Mouse (Mus musculus) gastrocnemius, adult 2 months (tissue): ENCODE measurements around the gene Slc6a9. TPM values are rescaled to one million over a fixed set of nuclear protein-coding genes. Genes with fewer than 3 reads are reported as not detected.

Experiments
- DNase-seq: peaks from one replicate; pipeline ENCODE4 v3.0.0; 2022
- H3K27ac ChIP-seq: fragments of 200-600 bp; 2 replicates; pipeline ENCODE4 v1.8.1; 2022; ENCODE audit warnings: mild to moderate bottlenecking
- H3K4me3 ChIP-seq: fragments of 200-600 bp; 2 replicates; pipeline ENCODE4 v1.8.1; 2022; ENCODE audit warnings: mild to moderate bottlenecking, moderate library complexity
- CTCF ChIP-seq: fragments of 200-600 bp; IDR thresholded peaks from 2 replicates; pipeline ENCODE4 v1.8.1; 2022; ENCODE audit warnings: antibody characterized with exemption, mild to moderate bottlenecking, moderate library complexity
- intact Hi-C: fragments of 180-260 bp; cut with DNase I; formaldehyde crosslinking; loops from one replicate; pipeline ENCODE4 v1.15.1; 2025
- total RNA-seq, 2 experiments: library from RNA; stranded (reverse); gene quantifications; 2 replicates each; pipeline ENCODE4 v1.2.3; 2021

The Slc6a9 gene
- total RNA-seq, 2 experiments from 2014 or later = 5.0 to 7.0 TPM

DNA sequence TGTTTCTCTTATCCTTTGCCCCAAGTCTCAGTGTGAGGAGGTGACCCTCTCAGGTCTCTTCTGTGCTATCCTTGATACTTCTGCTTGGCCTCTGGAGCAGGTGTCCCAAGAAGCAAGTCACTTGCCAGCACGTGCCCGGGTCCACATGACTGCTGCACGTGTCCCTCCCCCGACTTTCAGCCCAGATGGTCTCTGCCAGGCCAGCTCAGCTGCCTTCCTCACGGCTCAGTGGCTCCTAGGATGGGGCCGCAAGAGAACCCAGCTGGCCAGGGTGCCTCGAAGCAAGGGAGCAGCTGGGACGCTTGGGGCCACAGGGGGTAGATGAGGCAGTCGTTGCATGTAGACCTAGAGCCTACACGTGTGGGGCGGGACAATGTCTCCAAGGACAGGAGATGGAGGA, 11.0 kb downstream of the Slc6a9 start:
- no peak for TF ChIP-seq CTCF
- no peak for DNase-seq
- intact Hi-C loops = no loop called here
- Histone ChIP-seq H3K27ac (no peak overlapping the region), H3K4me3 (no peak overlapping the region)

DNA sequence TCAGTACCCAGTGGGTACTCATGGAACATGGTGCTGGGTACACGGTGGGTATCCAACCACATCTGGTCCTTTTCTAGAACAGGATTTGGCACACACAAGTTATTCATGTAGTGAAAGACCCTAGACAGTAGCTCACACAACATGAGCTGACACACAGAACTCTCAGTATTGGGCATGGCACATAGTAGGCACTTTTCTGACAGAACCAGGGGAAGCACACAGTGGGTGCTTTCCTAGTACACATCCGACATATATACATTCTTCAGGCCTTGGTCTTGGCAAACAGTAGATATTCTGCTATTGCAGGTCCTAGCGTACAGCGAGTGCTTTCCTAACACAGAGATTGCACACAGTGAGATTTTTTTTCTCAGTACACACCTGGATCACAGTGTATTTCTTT, 12.0 kb downstream of the Slc6a9 start:
- intact Hi-C loops = no loop called here
- no peak for DNase-seq
- no peak for TF ChIP-seq CTCF

DNA sequence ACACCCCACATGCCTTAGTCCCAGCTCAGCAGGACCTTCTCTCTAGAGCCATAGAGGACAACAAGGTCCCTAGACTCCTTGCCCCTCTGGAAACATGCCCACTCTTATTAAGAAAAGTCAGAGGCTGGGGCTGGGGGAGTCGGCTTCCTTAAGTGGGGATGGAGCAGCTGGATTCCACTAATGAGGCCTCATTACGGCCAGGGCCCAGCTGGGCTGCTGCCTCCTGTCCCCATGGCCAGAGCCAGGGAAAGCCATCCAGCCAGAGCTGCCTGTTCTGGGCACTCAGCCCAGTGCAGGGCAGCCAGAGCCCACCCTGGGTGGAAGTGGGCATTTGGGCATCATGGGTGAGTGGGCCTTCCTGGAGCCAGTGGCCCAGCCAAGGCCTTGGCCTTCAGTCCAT, 12.7 kb downstream of the Slc6a9 start:
- no peak for TF ChIP-seq CTCF
- intact Hi-C loops = no loop called here
- H3K27ac ChIP-seq = no peak overlapping the region
- no peak overlapping the region for H3K4me3 ChIP-seq
- no peak for DNase-seq

More for the DNA sequence above, 12.0 kb downstream of the Slc6a9 start:
- no peak overlapping the region for H3K4me3 ChIP-seq
- no peak overlapping the region for H3K27ac ChIP-seq

DNA sequence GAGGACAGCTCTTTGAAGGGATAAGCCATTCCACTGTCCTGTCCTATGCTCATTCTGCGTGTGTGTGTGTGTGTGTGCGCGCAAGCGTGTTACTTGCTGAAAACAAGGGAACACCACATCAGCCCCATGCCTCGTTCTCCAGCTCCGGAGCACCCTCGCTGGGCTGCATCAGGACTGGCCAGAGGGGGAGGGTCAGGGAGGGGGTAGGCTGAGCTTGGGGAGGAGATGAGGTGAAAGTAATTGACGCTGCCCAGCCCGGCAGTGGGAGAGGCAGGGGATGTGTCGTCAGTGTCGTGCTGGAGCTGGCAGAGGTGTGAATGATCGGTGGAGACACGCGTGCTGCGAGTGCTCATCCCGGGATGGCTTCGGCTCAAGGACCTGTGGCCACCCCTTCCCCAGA, 14.8 kb downstream of the Slc6a9 start:
- no peak for TF ChIP-seq CTCF
- Histone ChIP-seq H3K27ac (peak overlapping the region; percentile 75; the same call in 1 of the 2 replicates), H3K4me3 (no peak overlapping the region)
- intact Hi-C loops = no loop called here
- DNase-seq = no peak

DNA sequence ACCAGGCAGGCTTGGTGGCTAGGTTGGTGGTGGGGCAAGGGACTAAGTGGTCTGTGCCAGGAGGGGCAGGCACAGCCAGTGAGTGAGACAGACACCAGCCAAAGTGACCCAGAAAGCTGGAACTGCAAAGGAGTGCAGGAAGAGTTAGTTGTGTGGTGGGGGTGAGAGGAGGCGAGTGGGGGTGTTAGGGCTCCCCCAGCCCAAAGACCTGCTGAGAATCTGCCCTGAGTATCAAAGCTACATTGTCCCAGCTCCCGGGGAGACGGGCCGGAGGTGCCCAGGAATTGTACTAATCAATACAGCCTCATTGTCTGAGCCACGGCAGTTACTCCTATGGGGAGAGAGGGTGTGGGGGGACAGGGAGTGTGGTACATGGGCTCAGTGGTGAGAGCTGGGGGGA, 15.2 kb downstream of the Slc6a9 start:
- Histone ChIP-seq H3K27ac (peak overlapping the region; percentile 75), H3K4me3 (no peak overlapping the region)
- DNase-seq = no peak
- intact Hi-C loops = no loop called here
- no peak for TF ChIP-seq CTCF

DNA sequence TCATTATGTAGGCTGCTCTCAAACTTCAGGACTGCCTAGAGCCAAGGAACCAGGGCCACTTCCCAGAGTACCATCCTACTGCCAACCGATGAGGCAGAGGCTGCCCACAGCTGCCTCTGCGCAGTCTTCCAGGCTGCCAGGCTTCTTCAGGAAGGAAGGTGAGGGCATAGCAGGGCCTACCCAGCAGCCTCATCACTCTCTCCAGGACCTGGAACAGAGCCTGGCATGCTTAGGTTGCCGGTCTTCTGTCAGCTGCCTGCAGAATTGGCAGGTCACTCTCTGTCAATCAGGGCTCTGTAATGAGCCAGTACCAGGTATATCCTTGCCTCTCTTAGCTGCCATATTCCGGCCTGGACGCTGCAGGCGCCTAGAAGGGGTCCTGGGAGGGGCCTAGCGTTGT, 15.9 kb downstream of the Slc6a9 start:
- H3K27ac ChIP-seq = peak overlapping the region; percentile 75
- peak; percentile 82 for DNase-seq
- no peak overlapping the region for H3K4me3 ChIP-seq
- no peak for TF ChIP-seq CTCF
- intact Hi-C loops = no loop called here

DNA sequence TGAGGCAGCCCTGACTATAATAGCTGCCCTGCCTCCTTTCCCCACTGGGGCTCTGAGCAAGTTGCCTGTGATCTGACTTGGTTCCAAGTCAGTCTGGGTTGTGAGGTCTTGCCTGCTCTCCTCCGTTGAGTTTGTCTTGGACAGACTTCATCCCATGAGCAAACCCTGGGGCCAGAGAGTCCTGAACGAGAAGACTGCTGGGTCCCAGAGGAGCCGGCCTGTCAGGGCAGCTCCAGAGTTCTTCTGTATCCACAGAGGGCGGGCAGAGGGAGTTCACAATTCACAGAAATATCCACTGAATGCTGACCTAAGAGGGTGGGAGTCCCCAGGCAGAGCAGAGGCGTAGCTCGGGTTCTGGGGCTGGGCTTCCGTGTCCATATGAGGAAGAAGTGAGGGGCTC, 16.6 kb downstream of the Slc6a9 start:
- peak; percentile 1; the same call in 1 of the 2 replicates for TF ChIP-seq CTCF
- H3K4me3 ChIP-seq = no peak overlapping the region
- intact Hi-C loops = no loop called here
- H3K27ac ChIP-seq = peak overlapping the region; percentile 75
- DNase-seq = peak; percentile 56

DNA sequence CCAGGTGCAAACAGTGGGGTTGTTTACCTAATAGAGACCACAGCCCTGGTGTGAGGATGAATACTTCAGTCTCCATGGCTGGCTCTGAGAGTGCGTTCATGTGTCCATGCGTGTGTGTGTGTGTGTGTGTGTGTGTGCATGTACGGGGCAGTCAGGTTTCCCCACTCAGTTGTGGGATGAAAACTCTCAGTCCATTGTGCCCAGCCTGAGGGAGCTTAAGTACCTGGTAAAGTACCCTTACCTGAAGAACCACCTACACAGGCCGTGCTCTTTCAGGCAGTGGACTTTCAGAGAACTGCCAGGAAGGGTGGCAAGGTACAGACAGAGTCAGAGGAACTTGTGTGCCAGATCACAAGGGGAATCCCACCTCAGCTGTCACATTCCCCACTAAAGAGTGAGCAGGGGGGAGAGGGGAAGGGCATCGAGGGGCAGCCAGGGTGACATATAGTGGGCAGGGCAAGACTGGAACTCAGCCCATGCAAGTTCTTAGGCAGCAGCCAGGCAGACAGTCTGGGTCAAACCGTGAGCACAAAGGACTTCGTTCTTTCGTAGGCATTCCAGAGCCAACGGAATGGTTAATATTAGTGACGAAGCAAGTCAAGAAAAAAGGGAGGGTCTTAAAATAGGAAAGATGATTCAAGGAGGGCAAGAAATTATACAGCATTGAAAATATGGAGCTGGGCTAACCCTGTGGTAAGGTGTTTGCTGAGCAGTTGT, 18.0 kb downstream of the Slc6a9 start:
- intact Hi-C loops = no loop called here
- TF ChIP-seq CTCF = no peak
- Histone ChIP-seq H3K27ac (no peak overlapping the region), H3K4me3 (no peak overlapping the region)
- no peak for DNase-seq

DNA sequence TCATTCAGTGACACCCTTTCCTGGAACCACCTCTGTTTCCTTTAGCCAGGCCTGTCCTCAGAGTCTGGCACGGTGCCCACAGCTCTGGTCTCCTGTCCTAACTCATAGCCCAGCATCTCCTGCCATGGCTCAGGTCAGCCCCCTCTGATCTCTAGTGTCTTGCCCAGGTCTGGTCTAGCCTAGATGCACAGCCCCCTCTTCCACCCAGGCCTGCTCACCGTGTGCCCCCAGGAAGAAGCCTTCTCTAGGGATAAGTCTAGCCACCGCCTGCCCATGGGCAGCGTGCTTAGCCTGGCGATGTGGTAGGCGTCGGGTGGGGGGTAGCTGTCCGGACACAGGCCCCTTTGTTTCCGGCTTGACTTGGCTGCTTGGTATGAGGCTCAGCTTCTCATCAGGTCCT, 20.8 kb downstream of the Slc6a9 start:
- Histone ChIP-seq H3K27ac (no peak overlapping the region), H3K4me3 (no peak overlapping the region)
- intact Hi-C loops = no loop called here
- TF ChIP-seq CTCF = no peak
- no peak for DNase-seq

DNA sequence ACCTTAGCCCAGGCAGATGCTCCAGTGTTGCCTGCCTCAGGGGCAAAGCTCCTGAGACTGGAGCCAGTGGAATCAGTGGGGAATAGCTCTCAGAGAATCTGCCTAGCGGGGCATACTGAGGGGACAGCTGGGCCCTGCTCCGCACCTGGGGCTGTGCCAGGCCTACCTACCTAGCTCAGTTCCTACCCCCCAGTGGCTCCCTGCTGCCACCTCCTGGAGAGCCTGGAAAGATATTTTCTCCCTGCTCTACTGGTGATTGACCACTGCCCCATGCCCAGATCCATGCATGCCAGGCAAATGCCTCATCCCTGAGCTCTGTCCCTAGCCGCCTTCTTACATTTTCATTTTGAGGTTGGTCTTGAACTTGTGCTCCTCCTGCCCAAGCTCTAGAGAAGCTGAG, 24.5 kb downstream of the Slc6a9 start:
- intact Hi-C loops = loop anchor here (1.0 kb wide), 1 partner anchor 29 kb away; no protein-coding TSS in a partner anchor
- DNase-seq = peak; percentile 91
- H3K27ac ChIP-seq = peak overlapping the region; percentile 38; the same call in 1 of the 2 replicates
- TF ChIP-seq CTCF = peak; percentile 83
- no peak overlapping the region for H3K4me3 ChIP-seq

DNA sequence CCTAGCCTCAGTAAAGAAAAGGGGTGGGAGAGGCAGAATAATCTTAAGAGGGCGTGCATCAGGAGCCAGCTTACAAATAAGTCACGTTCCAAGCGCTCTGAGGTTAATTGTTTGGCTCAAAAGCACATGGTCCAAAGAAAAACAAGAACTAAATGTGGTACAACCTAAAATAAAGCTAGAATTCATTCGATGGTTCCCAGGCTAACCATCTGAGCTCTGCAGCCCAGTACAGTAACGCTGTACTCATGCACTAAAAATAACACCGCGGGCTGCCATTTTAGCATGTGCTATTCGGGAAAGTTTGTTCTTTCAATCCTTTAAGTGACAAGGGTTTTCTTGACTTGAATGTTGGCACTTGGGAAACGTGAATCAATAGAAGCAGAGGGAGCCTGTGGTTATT, 26.3 kb downstream of the Slc6a9 start:
- TF ChIP-seq CTCF = no peak
- peak overlapping the region; percentile 53; the same call in 1 of the 2 replicates for H3K27ac ChIP-seq
- no peak overlapping the region for H3K4me3 ChIP-seq
- intact Hi-C loops = loop anchor here (10.0 kb wide), 1 partner anchor 156 kb away; no protein-coding TSS in a partner anchor
- no peak for DNase-seq

DNA sequence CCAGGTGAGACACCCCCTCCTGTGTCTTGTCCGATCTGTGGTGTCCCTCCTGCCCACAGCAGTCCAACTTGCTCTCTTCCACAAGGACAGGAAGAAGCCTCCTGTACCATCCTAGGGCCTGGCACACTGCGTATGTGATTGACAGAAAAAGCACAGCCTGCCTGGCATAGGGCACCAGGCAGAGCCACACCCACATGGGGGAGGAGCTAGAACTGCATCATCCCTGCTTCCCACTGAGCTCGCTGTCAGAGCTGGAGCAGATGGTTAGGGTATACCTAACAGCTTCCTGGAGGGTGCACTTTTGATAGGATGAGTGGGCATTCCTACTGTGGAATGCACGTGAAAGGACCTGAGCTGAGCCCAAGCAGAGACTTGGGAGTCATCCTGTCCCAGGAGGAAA, 28.5 kb downstream of the Slc6a9 start:
- intact Hi-C loops = loop anchor here (10.0 kb wide), 1 partner anchor 158 kb away; no protein-coding TSS in a partner anchor
- H3K27ac ChIP-seq = no peak overlapping the region
- no peak for TF ChIP-seq CTCF
- no peak overlapping the region for H3K4me3 ChIP-seq
- no peak for DNase-seq

DNA sequence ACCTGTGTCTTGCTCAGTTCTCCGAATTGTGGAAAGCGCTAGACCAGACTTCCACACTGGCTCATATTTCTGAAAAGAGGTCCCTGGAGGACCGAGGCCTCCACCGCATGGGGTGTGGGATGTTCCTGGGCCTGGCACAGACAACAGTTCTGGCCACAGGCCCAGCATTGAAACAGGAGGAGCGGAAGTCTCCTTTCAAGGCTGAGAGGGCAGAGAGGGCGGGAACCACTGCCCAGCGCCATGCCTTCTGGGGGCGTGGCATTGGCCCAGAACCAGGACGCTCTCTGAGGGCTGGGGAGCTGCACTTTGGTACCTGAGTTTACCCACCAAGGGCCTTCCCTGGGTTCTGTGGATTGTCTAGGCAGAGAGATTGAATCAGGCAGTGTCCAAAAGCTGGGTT, 31.8 kb downstream of the Slc6a9 start:
- peak; percentile 92 for DNase-seq
- Histone ChIP-seq H3K27ac (peak overlapping the region; percentile 29; the same call in 1 of the 2 replicates), H3K4me3 (no peak overlapping the region)
- no peak for TF ChIP-seq CTCF
- intact Hi-C loops = loop anchor here (10.0 kb wide), 1 partner anchor 161 kb away; no protein-coding TSS in a partner anchor

DNA sequence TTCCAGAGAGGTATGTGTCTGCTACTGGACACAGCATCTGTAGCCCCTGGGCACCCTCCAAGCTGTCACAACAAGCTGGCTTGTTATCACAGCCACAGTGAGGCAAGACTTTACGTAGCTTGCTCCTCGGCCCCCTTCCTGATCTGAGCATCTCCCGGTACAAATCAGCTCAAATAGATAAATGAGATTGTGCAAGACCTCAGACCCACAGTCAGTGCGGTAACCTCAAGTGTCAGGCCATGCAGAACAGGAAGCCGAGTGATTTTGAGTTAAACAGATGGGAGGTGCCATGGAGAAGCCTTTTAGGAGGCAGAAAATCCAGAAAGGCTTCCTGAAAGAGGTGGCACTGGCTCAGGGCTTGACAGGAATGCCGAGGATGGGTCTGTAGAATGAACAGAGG, 32.7 kb downstream of the Slc6a9 start:
- Histone ChIP-seq H3K4me3 (no peak overlapping the region), H3K27ac (no peak overlapping the region)
- DNase-seq = no peak
- intact Hi-C loops = loop anchor here (10.0 kb wide), 1 partner anchor 162 kb away; no protein-coding TSS in a partner anchor
- TF ChIP-seq CTCF = no peak
